Mouse (Mus musculus): ENCODE measurements around the gene Fastkd2.

DNA sequence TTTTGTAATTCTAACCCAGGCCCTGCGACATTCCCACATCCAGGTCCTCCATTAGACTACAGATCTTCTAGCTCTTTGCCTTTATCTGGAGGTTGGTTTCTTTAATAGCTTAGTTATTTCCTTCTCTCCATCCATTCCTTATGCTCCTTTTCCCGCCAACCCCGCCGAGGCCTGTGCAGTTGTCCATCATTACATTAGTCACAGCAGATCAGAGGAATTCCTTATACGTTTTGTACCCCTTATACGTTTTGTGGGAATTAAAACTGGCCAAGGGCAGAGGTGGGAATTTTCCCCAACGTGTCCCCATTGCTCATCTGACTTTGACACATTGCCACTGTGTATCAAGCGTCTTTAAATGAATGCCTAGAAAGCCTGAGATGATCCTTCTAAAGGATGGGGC, 618 bp upstream of the Fastkd2 start:
- TF ChIP-seq TCF3 (IDR thresholded peaks at IDR 0.05; ENCODE audit: insufficient read length, low read depth): no peak
- TF ChIP-seq MYOG (IDR thresholded peaks at IDR 0.05; ENCODE audit: control insufficient read depth in 1 of 3, insufficient read depth in 1 of 3, insufficient read length in 2 of 3, low read depth in 2 of 3): no peak
- TF ChIP-seq POLR2A (IDR thresholded peaks at IDR 0.05; ENCODE audit: insufficient read length, low read depth): no peak
- no peak for TF ChIP-seq USF1 (IDR thresholded peaks at IDR 0.05; ENCODE audit: low read depth)
- TF ChIP-seq SRF (IDR thresholded peaks at IDR 0.05; ENCODE audit: control insufficient read depth, insufficient read length, low read depth): no peak
- no peak for TF ChIP-seq MAX (IDR thresholded peaks at IDR 0.05; ENCODE audit: low read depth)

Data from myocyte (in vitro differentiated cells).